Mouse (Mus musculus) heart, embryonic 11.5 days (tissue): ENCODE measurements around the gene Lrch1. TPM values are rescaled to one million over a fixed set of nuclear protein-coding genes. Genes with fewer than 3 reads are reported as not detected.

Source experiments
- ATAC-seq: fragments of 200-750 bp; cut with Nextera tagmentation; replicated peaks from 2 replicates; pipeline ENCODE4 v1.8.0; 2017; ENCODE audit warnings: moderate library complexity; ENCODE audit not compliant: insufficient number of reproducible peaks, low FRiP score, low TSS enrichment
- H3K27ac ChIP-seq: fragments of 300-500 bp; sonication (generic); 2 replicates; pipeline ENCODE4 v1.5.1; 2014; ENCODE audit warnings: mild to moderate bottlenecking, low read depth, low read length
- H3K27me3 ChIP-seq: fragments of 300-500 bp; sonication (generic); 2 replicates; pipeline ENCODE4 v1.6.1; 2014; ENCODE audit warnings: mild to moderate bottlenecking, low read length, mixed read lengths; ENCODE audit not compliant: control insufficient read depth, insufficient read depth
- H3K36me3 ChIP-seq: fragments of 300-500 bp; sonication (generic); 2 replicates; pipeline ENCODE4 v1.6.1; 2014; ENCODE audit warnings: mild to moderate bottlenecking, low read length, moderate library complexity, mixed read lengths; ENCODE audit not compliant: control insufficient read depth, insufficient read depth
- H3K4me1 ChIP-seq: fragments of 300-500 bp; sonication (generic); 2 replicates; pipeline ENCODE4 v1.6.1; 2014; ENCODE audit warnings: low read length; ENCODE audit not compliant: control insufficient read depth, insufficient read depth
- H3K4me2 ChIP-seq: fragments of 300-500 bp; sonication (generic); 2 replicates; pipeline ENCODE4 v1.6.1; 2014; ENCODE audit warnings: mild to moderate bottlenecking, moderate library complexity
- H3K4me3 ChIP-seq: fragments of 300-500 bp; sonication (generic); 2 replicates; pipeline ENCODE4 v1.5.1; 2014; ENCODE audit warnings: low read depth, low read length
- H3K9ac ChIP-seq: fragments of 300-500 bp; sonication (generic); 2 replicates; pipeline ENCODE4 v1.6.1; 2014; ENCODE audit warnings: mild to moderate bottlenecking, low read depth, low read length, moderate library complexity
- H3K9me3 ChIP-seq: fragments of 300-500 bp; sonication (generic); replicated peaks from 2 replicates; pipeline ENCODE4 v1.6.1; 2016; ENCODE audit warnings: low read length; ENCODE audit not compliant: control insufficient read depth
- WGBS: fragments of 180-500 bp; shearing (Covaris S2); extraction: QIAGEN DNeasy Blood & Tissue Kit; methylation state at CpG from one replicate; pipeline ENCODE4 v1.1.7; 2014; ENCODE audit not compliant: insufficient replicate concordance; 5-methylcytosine and 5-hydroxymethylcytosine counted together
- polyA plus RNA-seq: library from polyadenylated mRNA; unstranded; fragments of >200 nt; fragmentation: Nextera tagmentation; extraction: Ambion mirVana; gene quantifications from 2 replicates; pipeline ENCODE4 v1.2.1, GENCODE M21; 2014

Lrch1 gene
- polyA plus RNA-seq, 1 experiment from 2014 or later, result 10.0 TPM

DNA sequence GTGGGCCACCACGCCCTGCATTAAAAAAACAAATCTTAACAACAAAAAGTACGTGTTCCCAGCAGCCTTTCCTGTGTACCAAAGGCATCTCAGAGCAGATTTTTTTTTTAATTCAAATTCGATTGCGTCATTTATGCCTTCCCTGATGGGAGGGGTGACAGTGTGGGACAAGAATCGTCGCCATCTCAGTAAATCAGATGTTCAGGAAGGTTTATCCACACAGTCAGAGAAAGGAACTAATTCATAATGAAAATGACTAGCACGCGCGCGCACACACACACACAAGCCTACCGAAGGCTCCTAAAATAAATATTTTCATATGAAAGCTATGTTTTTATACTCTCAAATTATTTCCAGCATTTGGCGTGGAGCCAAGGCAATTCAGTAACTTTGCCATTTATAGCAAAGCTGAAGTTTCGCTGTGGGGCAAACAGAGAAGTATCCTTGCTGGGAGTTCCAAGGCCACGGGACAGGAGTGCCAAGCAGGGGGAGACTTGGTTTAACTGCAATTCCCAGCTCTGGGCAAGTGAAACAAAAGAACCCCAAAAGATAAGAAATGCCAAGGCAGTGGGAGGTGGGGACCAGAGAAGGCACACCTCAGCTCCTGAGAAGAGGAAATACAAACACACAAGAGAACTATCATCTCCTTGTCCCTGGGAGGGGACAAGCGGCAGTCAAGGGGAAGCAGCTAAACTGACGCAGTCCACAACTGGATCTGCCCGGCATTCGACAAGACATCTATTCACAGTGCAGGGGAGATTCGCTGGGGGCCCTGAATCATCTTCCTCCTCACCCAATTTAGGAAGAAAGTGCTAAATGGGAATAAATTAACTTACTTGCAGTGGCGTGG is 34.1 kb downstream of the Lrch1 start:
- H3K9ac ChIP-seq, result no peak overlapping the region
- no peak overlapping the region for H3K27ac ChIP-seq
- ATAC-seq, result no peak
- peaks cover 26% of the 10 kb centered on the region for H3K4me1 ChIP-seq
- no peaks in the 10 kb centered on the region for H3K9me3 ChIP-seq
- no peak overlapping the region for H3K4me3 ChIP-seq
- H3K4me2 ChIP-seq, result no peak overlapping the region
- WGBS, result 79% methylated on average over 20 of the region's 20 CpGs
- H3K27me3 ChIP-seq, result no peaks in the 10 kb centered on the region
- H3K36me3 ChIP-seq, result no peaks in the 10 kb centered on the region

DNA sequence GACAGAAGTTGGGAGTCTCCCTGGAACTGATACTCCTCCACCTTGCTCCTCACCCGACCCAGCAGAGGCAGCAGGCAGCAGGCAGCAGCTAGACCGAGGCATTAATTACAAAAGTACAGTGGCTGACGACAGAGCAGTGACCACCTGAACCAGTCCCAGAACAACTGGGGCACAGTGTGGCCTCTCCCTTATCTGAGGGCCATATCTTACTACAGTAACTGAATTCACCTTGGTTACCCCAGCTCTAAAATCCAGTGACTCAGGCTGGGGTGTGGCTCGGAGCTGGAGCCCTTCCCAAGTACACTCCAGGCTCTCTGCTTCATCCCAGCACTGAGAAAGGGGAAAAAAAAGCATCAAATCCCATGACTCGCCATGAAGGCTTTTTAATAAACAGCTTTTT is 37.3 kb downstream of the Lrch1 start:
- H3K27me3 ChIP-seq, result no peaks in the 10 kb centered on the region
- ATAC-seq, result no peak
- H3K27ac ChIP-seq, result no peak overlapping the region
- no peak overlapping the region for H3K4me2 ChIP-seq
- H3K9me3 ChIP-seq, result no peaks in the 10 kb centered on the region
- H3K4me1 ChIP-seq, result peaks cover 12% of the 10 kb centered on the region
- H3K9ac ChIP-seq, result no peak overlapping the region
- H3K36me3 ChIP-seq, result no peaks in the 10 kb centered on the region
- 47% methylated on average over 5 of the region's 5 CpGs for WGBS
- H3K4me3 ChIP-seq, result no peak overlapping the region

DNA sequence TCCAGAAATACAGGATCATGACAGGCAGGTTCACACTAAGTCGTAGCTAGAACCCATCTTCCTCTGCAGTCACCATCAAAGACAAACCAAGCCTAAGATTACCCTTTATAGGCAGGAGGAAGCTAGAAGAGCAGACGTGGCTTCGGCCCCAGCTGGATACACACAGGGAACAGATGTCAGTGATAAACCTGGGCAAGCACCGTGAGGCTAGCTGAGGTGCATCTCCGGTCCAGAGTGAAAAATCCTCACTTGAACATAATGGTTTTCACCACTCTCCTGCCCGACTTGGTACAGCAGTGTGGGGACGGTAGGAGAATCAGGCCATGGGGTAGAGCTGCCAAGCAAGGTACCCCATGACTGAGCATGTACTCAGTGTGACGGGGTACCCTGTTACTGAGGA is 38.7 kb downstream of the Lrch1 start:
- Histone ChIP-seq H3K27ac (no peak overlapping the region), H3K36me3 (no peaks in the 10 kb centered on the region), H3K4me3 (no peak overlapping the region), H3K9me3 (no peaks in the 10 kb centered on the region), H3K9ac (no peak overlapping the region), H3K4me2 (no peak overlapping the region), H3K4me1 (peaks cover 10% of the 10 kb centered on the region), H3K27me3 (no peaks in the 10 kb centered on the region)
- WGBS, result 68% methylated on average over 8 of the region's 8 CpGs
- no peak for ATAC-seq

DNA sequence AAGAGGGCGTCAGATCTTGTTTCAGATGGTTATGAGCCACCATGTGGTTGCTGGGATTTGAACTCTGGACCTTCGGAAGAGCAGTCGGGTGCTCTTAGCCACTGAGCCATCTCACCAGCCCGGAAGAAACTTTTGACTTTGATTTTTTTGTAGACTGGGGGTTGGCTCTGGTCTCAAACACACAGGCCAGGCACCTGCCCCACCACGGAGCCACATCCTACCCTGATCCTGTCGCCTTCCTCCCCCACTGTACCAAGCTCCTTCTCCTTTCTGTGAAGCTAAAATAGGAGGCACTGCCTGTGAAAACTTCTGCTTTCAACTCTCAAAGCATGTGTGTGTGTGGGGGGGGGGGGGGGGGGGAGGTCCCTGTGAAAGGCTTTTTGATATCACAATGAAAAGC is 39.4 kb downstream of the Lrch1 start:
- Histone ChIP-seq H3K9me3 (no peaks in the 10 kb centered on the region), H3K4me3 (no peak overlapping the region), H3K4me2 (no peak overlapping the region), H3K27ac (no peak overlapping the region), H3K27me3 (no peaks in the 10 kb centered on the region), H3K36me3 (no peaks in the 10 kb centered on the region), H3K9ac (no peak overlapping the region), H3K4me1 (peaks cover 13% of the 10 kb centered on the region)
- 80% methylated on average over 6 of the region's 6 CpGs for WGBS
- no peak for ATAC-seq

DNA sequence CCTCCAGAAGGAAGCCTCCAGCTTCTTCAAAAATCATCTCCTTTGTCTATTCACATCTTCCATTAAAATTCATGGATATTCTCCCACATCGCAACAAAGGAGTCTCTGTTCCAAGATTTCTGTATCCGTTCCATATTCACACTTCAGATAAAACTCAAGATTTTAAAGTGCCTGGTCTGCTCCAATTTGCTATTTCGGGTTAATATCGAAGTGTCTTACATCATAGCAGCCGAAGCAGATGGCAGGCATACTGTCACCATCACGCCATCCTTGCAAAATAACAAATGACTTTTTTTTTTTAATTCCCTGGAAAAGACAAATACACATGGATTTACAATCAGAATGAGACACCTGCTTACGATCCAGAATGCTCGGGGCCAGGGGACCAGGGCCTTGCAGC is 40.0 kb downstream of the Lrch1 start:
- no peak overlapping the region for H3K4me3 ChIP-seq
- no peaks in the 10 kb centered on the region for H3K36me3 ChIP-seq
- H3K4me1 ChIP-seq, result peaks cover 17% of the 10 kb centered on the region
- no peaks in the 10 kb centered on the region for H3K9me3 ChIP-seq
- no peak overlapping the region for H3K27ac ChIP-seq
- ATAC-seq, result no peak
- 88% methylated on average over 8 of the region's 8 CpGs for WGBS
- no peak overlapping the region for H3K9ac ChIP-seq
- no peak overlapping the region for H3K4me2 ChIP-seq
- H3K27me3 ChIP-seq, result no peaks in the 10 kb centered on the region

DNA sequence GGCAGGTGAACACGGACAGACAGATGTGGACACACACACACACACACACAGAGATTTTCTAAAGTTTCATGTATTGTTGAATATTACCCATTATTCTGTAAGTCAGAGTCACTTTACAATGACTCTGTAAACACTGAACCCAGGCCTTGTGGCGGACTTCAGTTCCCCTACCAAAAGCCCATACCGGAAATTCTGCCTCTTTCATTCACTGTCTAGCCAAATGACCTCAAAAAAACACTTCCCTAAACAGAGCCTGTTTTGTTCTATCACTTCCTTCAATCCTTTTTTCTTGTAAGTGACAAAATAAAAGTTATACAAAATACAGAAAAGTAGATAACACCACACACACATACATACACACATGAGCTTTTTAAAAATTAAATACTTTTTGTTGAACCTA is 41.7 kb downstream of the Lrch1 start:
- Histone ChIP-seq H3K4me2 (no peak overlapping the region), H3K9ac (no peak overlapping the region), H3K9me3 (no peaks in the 10 kb centered on the region), H3K4me1 (peaks cover 17% of the 10 kb centered on the region), H3K36me3 (no peaks in the 10 kb centered on the region; the same call in 1 of the 2 replicates), H3K27me3 (no peaks in the 10 kb centered on the region), H3K27ac (no peak overlapping the region), H3K4me3 (no peak overlapping the region)
- 77% methylated on average over 3 of the region's 3 CpGs for WGBS
- ATAC-seq, result no peak

DNA sequence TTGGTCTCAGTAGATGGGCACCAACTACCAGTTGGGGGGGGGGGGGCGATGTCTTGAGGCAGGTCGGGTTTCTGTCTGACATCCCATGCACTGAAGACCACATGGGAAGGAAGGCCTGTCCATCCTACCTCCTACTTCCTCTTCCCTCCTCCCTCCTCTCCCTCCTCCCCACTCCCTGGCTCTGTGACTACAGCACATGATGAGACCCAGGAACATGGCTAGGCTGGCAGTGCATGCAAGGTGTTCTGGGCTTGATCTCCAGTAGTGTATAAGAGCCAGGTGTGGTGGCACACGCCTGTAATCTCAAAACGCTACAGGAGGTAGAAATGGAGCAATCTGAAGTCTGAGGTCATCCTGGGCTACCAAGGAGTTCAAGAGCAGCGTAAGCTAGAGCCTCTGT is 43.2 kb downstream of the Lrch1 start:
- no peak overlapping the region for H3K27ac ChIP-seq
- no peak overlapping the region for H3K4me3 ChIP-seq
- H3K27me3 ChIP-seq, result no peaks in the 10 kb centered on the region
- ATAC-seq, result no peak
- H3K9me3 ChIP-seq, result no peaks in the 10 kb centered on the region
- WGBS, result 82% methylated on average over 5 of the region's 5 CpGs
- H3K4me2 ChIP-seq, result no peak overlapping the region
- no peaks in the 10 kb centered on the region; the same call in 1 of the 2 replicates for H3K36me3 ChIP-seq
- peaks cover 27% of the 10 kb centered on the region for H3K4me1 ChIP-seq
- no peak overlapping the region for H3K9ac ChIP-seq

DNA sequence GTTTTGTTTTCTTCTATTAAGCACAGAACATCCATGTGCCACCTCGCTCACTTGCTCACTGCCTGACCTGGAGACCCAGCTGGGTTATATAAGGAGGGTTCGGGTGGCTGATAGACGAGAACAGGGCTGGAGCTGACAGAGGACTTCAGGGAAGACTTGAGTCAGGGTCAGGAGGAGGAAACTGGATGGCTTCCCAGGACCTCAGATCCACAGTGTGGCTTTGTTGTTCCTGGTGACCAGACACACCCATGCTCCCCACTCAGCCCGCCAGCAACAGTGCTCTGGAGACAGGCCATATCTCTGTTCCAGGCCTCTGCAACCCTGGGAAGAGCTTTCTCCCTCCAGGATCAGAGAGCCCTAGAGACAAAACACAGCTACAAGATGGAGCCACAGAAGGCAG is 44.6 kb downstream of the Lrch1 start:
- H3K9me3 ChIP-seq, result no peaks in the 10 kb centered on the region
- no peak overlapping the region for H3K4me3 ChIP-seq
- no peaks in the 10 kb centered on the region for H3K27me3 ChIP-seq
- H3K36me3 ChIP-seq, result no peaks in the 10 kb centered on the region; the same call in 1 of the 2 replicates
- H3K27ac ChIP-seq, result no peak overlapping the region
- H3K4me2 ChIP-seq, result no peak overlapping the region
- 45% methylated on average over 4 of the region's 4 CpGs for WGBS
- no peak overlapping the region for H3K9ac ChIP-seq
- ATAC-seq, result peak; percentile 41; the same call in 1 of the 2 replicates
- peaks cover 33% of the 10 kb centered on the region for H3K4me1 ChIP-seq
